Mouse (Mus musculus) thymus, adult 2 months (tissue): ENCODE measurements around the gene Flt4.

Experiments
- CTCF ChIP-seq: fragments of 200-500 bp; IDR thresholded peaks from 2 replicates; pipeline ENCODE4 v1.5.1; 2012; ENCODE audit warnings: mild to moderate bottlenecking, control low read depth, low read length, moderate library complexity, borderline replicate concordance; ENCODE audit not compliant: control insufficient read depth, poor library complexity, insufficient read depth; ENCODE audit errors: extremely low read depth
- POLR2A ChIP-seq: fragments of 200-500 bp; IDR thresholded peaks from 2 replicates; pipeline ENCODE4 v1.6.1; 2012; ENCODE audit warnings: mild to moderate bottlenecking, low read length, control low read depth, moderate library complexity; ENCODE audit not compliant: control insufficient read depth, poor library complexity, insufficient read depth; ENCODE audit errors: extremely low read depth

GRCm38 (mm10) chr11:49699079-49699478 lies 90.0 kb downstream of the Flt4 start:
- TF ChIP-seq POLR2A (no peak), CTCF (no peak)
